Mouse (Mus musculus) liver, embryonic 14.5 days (tissue): ENCODE results near the gene Tfam.

Experiments used
- CTCF ChIP-seq: IDR thresholded peaks from 2 replicates; pipeline ENCODE4 v1.5.1; 2016; ENCODE audit warnings: antibody characterized with exemption, low read depth, control low read depth
- EP300 ChIP-seq: IDR thresholded peaks from 2 replicates; pipeline ENCODE4 v1.6.1; 2016; ENCODE audit warnings: antibody characterized with exemption, low read depth

DNA sequence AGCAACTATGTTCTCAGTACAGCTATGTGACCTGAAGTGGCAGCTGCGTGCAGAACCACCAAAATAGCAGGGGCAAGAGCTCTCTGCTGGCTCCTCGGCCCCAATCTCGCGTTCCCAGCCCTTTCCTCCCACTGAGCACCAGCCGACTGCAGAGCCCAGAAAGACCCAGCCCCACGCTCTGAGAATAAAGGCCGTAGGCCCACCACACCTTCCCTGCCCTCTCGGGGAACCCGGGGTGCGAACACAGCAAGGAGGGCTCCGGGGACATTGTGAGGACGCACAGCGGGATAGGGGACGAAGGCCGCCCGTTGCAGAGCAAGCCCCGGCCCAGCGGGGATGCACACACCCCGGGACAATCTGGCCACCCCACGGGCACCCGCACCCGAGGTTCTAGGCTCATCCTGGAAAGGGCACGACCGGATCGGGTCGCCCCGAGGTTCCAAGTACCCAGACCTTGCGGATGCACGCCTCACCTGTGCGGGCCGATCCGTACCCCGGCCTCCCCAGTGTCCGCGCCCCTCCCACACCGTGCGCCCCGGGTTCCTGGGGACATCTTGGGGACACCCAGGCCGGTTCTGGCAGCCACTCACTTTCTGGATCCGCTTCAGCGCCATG, 46.5 kb upstream of the Tfam start:
- TF ChIP-seq CTCF (no peak), EP300 (no peak)
